ENCODE assay signal across 9 mouse cellular contexts in the genomic region with DNA sequence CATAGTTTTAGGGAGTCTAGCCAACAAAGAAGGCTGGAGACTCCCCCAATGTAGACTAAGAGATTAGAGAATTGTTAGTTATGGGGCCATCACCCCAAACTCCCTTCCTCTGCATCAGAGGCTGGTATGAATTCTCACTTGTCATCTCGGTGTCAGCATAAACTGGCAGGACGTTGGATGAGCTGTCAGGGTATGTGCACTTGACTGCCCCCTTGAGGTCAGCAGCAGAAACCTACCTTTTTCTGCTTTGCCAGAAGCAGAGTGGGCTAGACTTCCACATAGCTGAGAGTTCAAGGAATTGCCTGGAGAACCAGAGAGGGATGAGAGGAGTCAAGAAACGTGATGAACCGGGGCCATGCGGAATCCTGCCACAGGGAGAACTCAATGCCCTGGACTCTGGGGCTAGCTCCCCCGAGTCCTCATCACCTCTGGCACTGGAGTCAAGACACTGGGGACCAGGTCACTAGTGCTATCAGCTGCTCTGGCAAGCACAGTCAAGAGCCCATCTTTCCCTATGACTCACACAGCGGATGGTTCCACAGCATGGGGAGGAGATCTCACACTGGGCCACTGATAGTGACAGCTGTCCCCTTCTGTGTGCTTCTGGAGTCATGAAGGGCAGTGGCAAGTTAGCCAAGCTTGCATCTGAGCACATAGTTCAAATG. TPM values are rescaled to one million over a fixed set of nuclear protein-coding genes. Genes with fewer than 3 reads are reported as not detected.
DNase-seq lines count a peak whose midpoint lies in the region; ATAC-seq and TF ChIP-seq lines count a peak whose summit lies in the region.
"Had no signal": no experiment of that assay in that cellular context is flagged by ENCODE, and none has a peak within 500 bp of the region (broad histone marks: within the 10 kb centered on the region; RNA-seq: fewer than 3 reads in every experiment).

No protein-coding gene starts in this region.

- no peak for TF ChIP-seq EP300 in lung, postnatal 0 days (IDR thresholded peaks at IDR 0.05)

- no peak overlapping the region for H3K4me2 ChIP-seq in forebrain, postnatal 0 days (ENCODE audit: low read depth)
- no peak overlapping the region for H3K4me2 ChIP-seq in forebrain, embryonic 11.5 days (ENCODE audit: low read depth, low read length, severe bottlenecking)
- H3K4me2 ChIP-seq in lung, postnatal 0 days (replicated peaks; ENCODE audit: low read depth, low read length), result no peak overlapping the region
- H3K4me2 ChIP-seq: neural tube, embryonic 15.5 days had no signal

- peak; percentile 34; the same call in 1 of the 2 replicates for TF ChIP-seq CTCF in forebrain, postnatal 0 days (IDR thresholded peaks at IDR 0.05; ENCODE audit: low read depth)
- peak; percentile 73 for TF ChIP-seq CTCF in lung, postnatal 0 days (IDR thresholded peaks at IDR 0.05)

- no peaks in the 10 kb centered on the region for H3K9me3 ChIP-seq in forebrain, postnatal 0 days (ENCODE audit: low read length)
- no peaks in the 10 kb centered on the region for H3K9me3 ChIP-seq in forebrain, embryonic 11.5 days (ENCODE audit: control insufficient read depth, low read length)
- no peaks in the 10 kb centered on the region for H3K9me3 ChIP-seq in lung, postnatal 0 days (ENCODE audit: low read length)
- H3K9me3 ChIP-seq: neural tube, embryonic 15.5 days had no signal

- ATAC-seq in forebrain, postnatal 0 days, result no peak
- no peak for ATAC-seq in forebrain, embryonic 11.5 days (replicated peaks; ENCODE audit: low FRiP score)
- ATAC-seq in lung, postnatal 0 days, result no peak

- no peaks in the 10 kb centered on the region for H3K27me3 ChIP-seq in forebrain, postnatal 0 days (ENCODE audit: insufficient read depth, low read length)
- H3K27me3 ChIP-seq in forebrain, embryonic 11.5 days (ENCODE audit: control insufficient read depth, insufficient read depth, low read length), result no peaks in the 10 kb centered on the region
- no peaks in the 10 kb centered on the region for H3K27me3 ChIP-seq in lung, postnatal 0 days (replicated peaks; ENCODE audit: insufficient read depth, low read length)
- H3K27me3 ChIP-seq: neural tube, embryonic 15.5 days had no signal

- no peak overlapping the region for H3K4me3 ChIP-seq in forebrain, postnatal 0 days (ENCODE audit: low read depth, low read length)
- no peak overlapping the region for H3K4me3 ChIP-seq in forebrain, embryonic 11.5 days (ENCODE audit: low read depth, low read length)
- no peak overlapping the region for H3K4me3 ChIP-seq in lung, postnatal 0 days (ENCODE audit: low read depth, low read length)
- H3K4me3 ChIP-seq: neural tube, embryonic 15.5 days had no signal

- H3K9ac ChIP-seq in forebrain, postnatal 0 days, result no peak overlapping the region
- H3K9ac ChIP-seq in forebrain, embryonic 11.5 days (ENCODE audit: low read length), result no peak overlapping the region
- H3K9ac ChIP-seq in lung, postnatal 0 days (replicated peaks; ENCODE audit: low read depth), result no peak overlapping the region
- H3K9ac ChIP-seq: neural tube, embryonic 15.5 days had no signal

- no peaks in the 10 kb centered on the region for H3K4me1 ChIP-seq in forebrain, postnatal 0 days (ENCODE audit: insufficient read depth)
- no peaks in the 10 kb centered on the region for H3K4me1 ChIP-seq in forebrain, embryonic 11.5 days (replicated peaks; ENCODE audit: control insufficient read depth, insufficient read depth, low read length)
- peaks cover 5% of the 10 kb centered on the region; the same call in 1 of the 2 replicates for H3K4me1 ChIP-seq in lung, postnatal 0 days (ENCODE audit: insufficient read depth, low read depth, low read length)

- H3K36me3 ChIP-seq in forebrain, postnatal 0 days (ENCODE audit: insufficient read depth), result no peaks in the 10 kb centered on the region
- no peaks in the 10 kb centered on the region for H3K36me3 ChIP-seq in forebrain, embryonic 11.5 days (ENCODE audit: control insufficient read depth, insufficient read depth, low read length)
- no peaks in the 10 kb centered on the region for H3K36me3 ChIP-seq in lung, postnatal 0 days (ENCODE audit: insufficient read depth, low read length)
- H3K36me3 ChIP-seq: neural tube, embryonic 15.5 days had no signal

- H3K27ac ChIP-seq in forebrain, postnatal 0 days (ENCODE audit: low read depth, low read length), result no peak overlapping the region
- no peak overlapping the region for H3K27ac ChIP-seq in forebrain, embryonic 11.5 days (ENCODE audit: low read depth, low read length)
- H3K27ac ChIP-seq in lung, postnatal 0 days (ENCODE audit: low read length), result no peak overlapping the region
- H3K27ac ChIP-seq: neural tube, embryonic 15.5 days had no signal

- no peak for DNase-seq in forebrain, postnatal 0 days
- DNase-seq in forebrain, embryonic 11.5 days (ENCODE audit: low spot score), result no peak
- DNase-seq in A20 (ENCODE audit: low read depth, low spot score), result peak; percentile 29
- DNase-seq in cerebellum, adult 11 months, result peak; percentile 16
- peak; percentile 43 for DNase-seq in lung, postnatal 0 days (ENCODE audit: low spot score)
- no peak for DNase-seq in ovary, adult 18-20 months (ENCODE audit: low spot score)
- DNase-seq in left cerebral cortex, adult 18-20 months (ENCODE audit: low spot score in 2 of 2), result no peak
- no peak for DNase-seq in gastrocnemius, adult 18-20 months (ENCODE audit: low spot score)

- WGBS in forebrain, postnatal 0 days, result 76% methylated on average over 7 of the region's 7 CpGs
- WGBS in forebrain, embryonic 11.5 days, result 75% methylated on average over 7 of the region's 7 CpGs
- WGBS in lung, postnatal 0 days, result 73% methylated on average over 7 of the region's 7 CpGs

RNA-seq across cellular contexts. Expression of gene Ctdspl, which starts 44.8 kb away (rescaled TPM):
- 7.8 and 7.9 TPM in 2 replicates for total RNA-seq in forebrain, postnatal 0 days (2014; rRNA removed)
- 1.9 and 4.6 TPM in 2 replicates for polyA plus RNA-seq in forebrain, postnatal 0 days (2015; fragmentation: Nextera tagmentation; extraction: Ambion mirVana)
- polyA plus RNA-seq in forebrain, embryonic 11.5 days (2014; fragmentation: Nextera tagmentation; extraction: Ambion mirVana), result 9.0 and 9.1 TPM in 2 replicates
- 27.8 and 29.9 TPM in 2 replicates for polyA plus RNA-seq in lung, postnatal 0 days (2015; fragmentation: Nextera tagmentation; extraction: Ambion mirVana)
- 10 to 100 TPM; 34.4 to 35.5 TPM for total RNA-seq in left cerebral cortex, adult 18-20 months (2021)
- total RNA-seq in gastrocnemius, adult 18-20 months (2021), result 1 to 10 TPM; 3.0 to 3.7 TPM

Comparison
In these comparisons a context has a peak if more than half of its experiments do, and no peak if none do; other contexts are left out.
1. DNase-seq: peak in A20 (single experiment), cerebellum, adult 11 months (single experiment) and lung, postnatal 0 days (single experiment); none in forebrain, postnatal 0 days (single experiment), forebrain, embryonic 11.5 days (single experiment), ovary, adult 18-20 months (single experiment), left cerebral cortex, adult 18-20 months (0 of 2) and gastrocnemius, adult 18-20 months (single experiment).